Mouse (Mus musculus) small intestine, adult 2 months (tissue): ENCODE measurements around the gene Bysl. TPM values are rescaled to one million over a fixed set of nuclear protein-coding genes. Genes with fewer than 3 reads are reported as not detected.

ENCODE experiments used
- H3K27ac ChIP-seq: fragments of 200-500 bp; 2 replicates; pipeline ENCODE4 v1.5.1; 2012; ENCODE audit warnings: low read depth, low read length, control low read depth, inconsistent platforms; ENCODE audit not compliant: insufficient read depth
- H3K27me3 ChIP-seq: fragments of 200-500 bp; 2 replicates; pipeline ENCODE4 v1.6.1; 2012; ENCODE audit warnings: mild to moderate bottlenecking, moderate library complexity, low read length, inconsistent platforms; ENCODE audit not compliant: control insufficient read depth, insufficient read depth
- H3K36me3 ChIP-seq: fragments of 200-500 bp; 2 replicates; pipeline ENCODE4 v1.6.1; 2012; ENCODE audit warnings: mild to moderate bottlenecking, low read length, control low read depth, inconsistent platforms; ENCODE audit not compliant: control insufficient read depth, insufficient read depth
- H3K4me1 ChIP-seq: fragments of 200-500 bp; 2 replicates; pipeline ENCODE4 v1.6.1; 2012; ENCODE audit warnings: low read length, inconsistent platforms, mixed read lengths; ENCODE audit not compliant: control insufficient read depth, insufficient read depth, insufficient read length
- H3K4me3 ChIP-seq: fragments of 200-500 bp; 2 replicates; pipeline ENCODE4 v1.5.1; 2012; ENCODE audit warnings: low read depth, mild to moderate bottlenecking, control low read depth, inconsistent platforms, low read length, moderate library complexity
- CTCF ChIP-seq: fragments of 200-500 bp; IDR thresholded peaks from 2 replicates; pipeline ENCODE4 v1.5.1; 2012; ENCODE audit warnings: low read depth, mild to moderate bottlenecking, control low read depth, inconsistent platforms, low read length, moderate library complexity, mixed read lengths; ENCODE audit not compliant: insufficient replicate concordance, insufficient read length; ENCODE audit errors: extremely low read depth
- POLR2A ChIP-seq: fragments of 200-500 bp; IDR thresholded peaks from 2 replicates; pipeline ENCODE4 v1.6.1; 2012; ENCODE audit warnings: low read depth, mild to moderate bottlenecking, control low read depth, inconsistent platforms, low read length, moderate library complexity
- WGBS: fragments of 180-500 bp; shearing (Covaris S2); methylation state at CpG from one replicate; pipeline ENCODE4 v1.1.7; 2018; 5-methylcytosine and 5-hydroxymethylcytosine counted together
- polyA plus RNA-seq: library from polyadenylated mRNA; depleted of rRNA; stranded (reverse); fragments of >200 nt; gene quantifications from 2 replicates; pipeline ENCODE4 v1.2.3, GENCODE M21; 2012

Gene Bysl
- polyA plus RNA-seq, 1 experiment: 3.5 TPM

DNA sequence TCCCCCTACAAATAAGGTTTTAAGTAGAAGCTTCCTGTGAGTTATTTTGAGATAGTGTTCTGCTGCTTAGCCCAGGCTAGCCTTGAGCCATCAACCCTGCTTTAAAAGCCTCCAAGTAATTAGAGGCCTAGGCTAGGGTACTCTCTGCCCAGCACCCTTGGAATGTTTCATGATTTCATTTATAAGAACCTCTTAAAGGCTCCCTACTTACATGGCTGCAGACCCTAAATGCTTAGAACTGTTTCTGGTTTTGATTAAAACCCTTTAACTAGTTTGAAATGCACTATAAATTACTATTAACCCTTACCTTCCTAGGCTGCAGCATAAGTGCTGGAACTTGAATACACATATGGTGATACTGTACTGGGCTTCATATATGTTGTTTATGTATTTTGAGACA is 38.9 kb downstream of the Bysl start:
- no peak overlapping the region for H3K4me3 ChIP-seq
- H3K27ac ChIP-seq: no peak overlapping the region
- TF ChIP-seq POLR2A: no peak
- no peak for TF ChIP-seq CTCF
- H3K4me1 ChIP-seq: no peaks in the 10 kb centered on the region
- H3K36me3 ChIP-seq: no peaks in the 10 kb centered on the region
- H3K27me3 ChIP-seq: no peaks in the 10 kb centered on the region

DNA sequence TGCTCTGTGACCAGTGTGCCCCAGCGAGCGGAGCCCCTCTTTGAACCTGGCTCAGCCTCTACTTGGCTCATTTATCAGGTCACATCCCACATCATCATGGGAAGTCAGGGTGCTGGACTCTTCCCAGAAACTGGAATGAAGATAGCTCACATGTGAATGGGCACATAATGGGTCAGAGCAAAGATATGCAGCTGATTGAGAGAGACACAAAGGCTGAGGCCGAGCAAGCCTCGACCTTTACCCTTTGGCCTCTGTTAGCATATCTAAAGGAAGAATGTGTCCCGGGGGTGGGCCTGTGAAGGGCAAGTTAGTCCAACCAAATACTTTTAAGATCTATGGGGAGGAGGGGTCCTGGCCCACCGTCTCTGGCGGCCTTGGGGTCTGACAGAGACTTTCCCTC is 39.7 kb downstream of the Bysl start:
- no peak for TF ChIP-seq POLR2A
- no peaks in the 10 kb centered on the region; the same call in 1 of the 2 replicates for H3K4me1 ChIP-seq
- H3K27ac ChIP-seq: no peak overlapping the region
- H3K36me3 ChIP-seq: no peaks in the 10 kb centered on the region
- no peaks in the 10 kb centered on the region for H3K27me3 ChIP-seq
- 65% methylated on average over 7 of the region's 7 CpGs for WGBS
- no peak overlapping the region for H3K4me3 ChIP-seq

DNA sequence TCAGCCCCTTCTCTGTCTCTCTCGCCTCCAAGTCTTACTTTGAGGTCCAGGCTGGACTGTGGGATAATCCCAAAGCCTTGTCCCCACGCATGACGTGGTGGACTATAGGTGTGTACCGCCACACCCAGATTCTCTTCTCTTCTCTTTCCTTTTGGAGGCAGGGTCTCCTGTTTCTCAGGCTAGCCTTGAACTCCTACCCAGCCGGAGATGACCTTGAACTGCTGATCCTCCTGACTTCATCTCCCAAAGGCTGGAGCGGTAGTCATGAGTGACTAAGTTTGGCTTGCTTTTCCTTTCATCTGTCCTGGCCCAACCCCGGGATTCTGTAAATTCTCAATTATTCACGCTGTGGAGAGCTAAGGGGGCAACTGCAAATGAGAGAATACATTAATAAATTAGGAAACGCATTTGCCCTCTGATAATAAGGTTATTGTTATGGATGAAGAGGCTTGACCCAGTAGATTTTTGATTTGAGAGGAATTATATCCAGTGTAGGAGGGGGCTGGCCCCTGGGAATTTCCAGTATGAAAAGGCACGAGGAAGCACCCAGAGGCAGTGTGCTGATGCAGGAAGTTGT is 42.3 kb downstream of the Bysl start:
- no peak for TF ChIP-seq CTCF
- no peak for TF ChIP-seq POLR2A
- no peaks in the 10 kb centered on the region; the same call in 1 of the 2 replicates for H3K4me1 ChIP-seq
- H3K36me3 ChIP-seq: no peaks in the 10 kb centered on the region
- no peaks in the 10 kb centered on the region for H3K27me3 ChIP-seq
- no peak overlapping the region for H3K27ac ChIP-seq
- H3K4me3 ChIP-seq: no peak overlapping the region
- 85% methylated on average over 10 of the region's 10 CpGs for WGBS

DNA sequence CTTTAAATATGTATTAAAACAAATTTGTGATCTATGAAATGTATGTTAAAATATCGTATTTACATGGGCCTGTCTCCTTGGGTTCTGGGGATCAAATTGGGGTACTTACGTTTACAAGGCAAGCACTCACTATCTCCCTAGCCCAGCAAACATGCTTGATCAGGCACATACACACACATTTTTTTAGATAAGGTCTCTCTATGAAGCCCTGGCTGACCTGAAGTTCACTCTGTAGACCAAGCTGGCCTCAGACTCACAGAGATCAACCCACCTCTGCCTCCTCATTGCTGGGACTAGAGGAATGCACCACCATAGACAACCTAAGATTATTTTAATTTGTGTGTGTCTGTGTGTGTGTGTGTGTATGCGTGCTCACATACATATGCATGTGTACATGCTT is 42.9 kb downstream of the Bysl start:
- Histone ChIP-seq H3K4me1 (no peaks in the 10 kb centered on the region; the same call in 1 of the 2 replicates), H3K4me3 (no peak overlapping the region), H3K27ac (no peak overlapping the region), H3K36me3 (no peaks in the 10 kb centered on the region), H3K27me3 (no peaks in the 10 kb centered on the region)
- TF ChIP-seq CTCF (no peak), POLR2A (no peak)
- 94% methylated on average over 3 of the region's 3 CpGs for WGBS

DNA sequence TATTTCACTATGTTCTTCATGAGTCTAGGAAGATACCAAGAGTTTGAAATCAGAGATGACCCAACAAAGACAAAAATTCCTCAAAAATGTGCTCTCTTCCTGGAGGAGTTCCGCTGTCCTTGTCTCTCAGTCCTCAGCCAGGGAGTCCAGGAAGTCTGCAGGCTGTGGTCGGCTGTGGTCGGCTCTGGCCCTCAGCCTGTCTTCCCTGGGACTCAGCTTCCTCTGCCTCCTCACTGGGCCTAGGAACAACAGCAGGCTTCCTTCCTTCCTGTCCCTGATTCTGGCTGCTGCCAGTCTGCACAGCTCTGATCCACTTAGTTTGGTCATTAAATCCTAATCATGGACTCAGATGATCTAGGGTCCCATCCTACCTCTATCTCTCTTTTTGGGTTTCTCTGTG is 44.0 kb downstream of the Bysl start:
- no peak overlapping the region for H3K4me3 ChIP-seq
- TF ChIP-seq POLR2A (no peak), CTCF (no peak)
- H3K36me3 ChIP-seq: no peaks in the 10 kb centered on the region; the same call in 1 of the 2 replicates
- H3K27ac ChIP-seq: no peak overlapping the region
- H3K27me3 ChIP-seq: no peaks in the 10 kb centered on the region
- no peaks in the 10 kb centered on the region; the same call in 1 of the 2 replicates for H3K4me1 ChIP-seq
- 80% methylated on average over 3 of the region's 3 CpGs for WGBS

- no peaks in the 10 kb centered on the region; the same call in 1 of the 2 replicates for H3K36me3 ChIP-seq
- no peaks in the 10 kb centered on the region; the same call in 1 of the 2 replicates for H3K4me1 ChIP-seq
- no peak overlapping the region for H3K4me3 ChIP-seq
- 68% methylated on average over 2 of the region's 2 CpGs for WGBS
- no peak overlapping the region for H3K27ac ChIP-seq
- H3K27me3 ChIP-seq: no peaks in the 10 kb centered on the region
- TF ChIP-seq CTCF: no peak
- no peak for TF ChIP-seq POLR2A
Measured at GRCm38 (mm10) chr17:47566133-47566532, 45.2 kb downstream of the Bysl start.

DNA sequence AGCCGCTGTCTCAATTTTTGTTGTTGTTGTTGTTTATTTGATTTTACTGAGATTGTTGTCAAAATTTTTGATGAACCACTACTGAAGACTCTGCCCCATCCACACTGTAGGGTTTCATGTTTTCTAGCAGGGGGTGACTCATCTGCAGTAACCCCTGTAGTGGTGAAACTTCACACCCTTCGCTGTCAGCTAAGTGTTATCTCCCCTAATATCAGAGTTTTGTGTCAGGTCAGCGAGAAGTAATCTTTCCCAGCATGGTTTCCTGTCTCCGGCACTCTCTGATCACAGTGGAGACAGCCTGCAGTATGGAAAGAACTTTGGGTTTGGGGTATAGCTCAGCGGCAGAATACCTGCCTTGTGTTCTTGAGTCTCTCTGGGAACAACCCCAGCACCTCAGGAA is 46.7 kb downstream of the Bysl start:
- no peak overlapping the region for H3K27ac ChIP-seq

More for the DNA sequence above, 46.7 kb downstream of the Bysl start:
- WGBS: 85% methylated on average over 5 of the region's 5 CpGs
- Histone ChIP-seq H3K36me3 (no peaks in the 10 kb centered on the region; the same call in 1 of the 2 replicates), H3K4me1 (no peaks in the 10 kb centered on the region; the same call in 1 of the 2 replicates), H3K27me3 (no peaks in the 10 kb centered on the region), H3K4me3 (no peak overlapping the region)
- TF ChIP-seq CTCF: no peak
- no peak for TF ChIP-seq POLR2A
